Mouse (Mus musculus) G1E (cell line): Measurements from ENCODE around the gene St7l.

Source experiments
- CTCF ChIP-seq: IDR thresholded peaks from 2 replicates; pipeline ENCODE4 v1.5.1; 2012; ENCODE audit warnings: low read depth, low read length, inconsistent platforms, mixed read lengths
- GATA2 ChIP-seq: IDR thresholded peaks from 2 replicates; pipeline ENCODE4 v1.6.1; 2012; ENCODE audit warnings: low read depth, low read length, inconsistent platforms, borderline replicate concordance
- POLR2AphosphoS5 ChIP-seq: IDR thresholded peaks from 2 replicates; pipeline ENCODE4 v1.6.1; 2012; ENCODE audit warnings: low read depth, low read length, inconsistent platforms; ENCODE audit not compliant: insufficient replicate concordance

- no peak for TF ChIP-seq CTCF
- TF ChIP-seq POLR2AphosphoS5 = no peak
- no peak for TF ChIP-seq GATA2
Measured at GRCm38 (mm10) chr3:104960026-104961000, 96.5 kb downstream of the St7l start.
